Mouse (Mus musculus): ENCODE measurements at regions not wholly inside any gene's neighbourhood (a gene's known extent, or its start where the extent isn't known, plus 50 kb on each side); places are given as distances from the start of the nearest gene placed in this dataset.

- 44% methylated on average over 17 of the region's 17 CpGs for WGBS
- Histone ChIP-seq H3K9ac (replicated peaks) (no peak overlapping the region), H3K9me3 (no peaks in the 10 kb centered on the region), H3K36me3 (no peaks in the 10 kb centered on the region), H3K4me2 (no peak overlapping the region), H3K27ac (no peak overlapping the region), H3K4me1 (replicated peaks) (no peaks in the 10 kb centered on the region), H3K4me3 (replicated peaks) (no peak overlapping the region), H3K27me3 (no peaks in the 10 kb centered on the region)
- no peak for ATAC-seq (ENCODE audit: insufficient number of reproducible peaks, insufficient read depth, low FRiP score, low TSS enrichment, low read depth)
These were observed 188.7 kb downstream of the Akap7 start for GRCm38 (mm10) chr10:25118674-25119670.

DNA sequence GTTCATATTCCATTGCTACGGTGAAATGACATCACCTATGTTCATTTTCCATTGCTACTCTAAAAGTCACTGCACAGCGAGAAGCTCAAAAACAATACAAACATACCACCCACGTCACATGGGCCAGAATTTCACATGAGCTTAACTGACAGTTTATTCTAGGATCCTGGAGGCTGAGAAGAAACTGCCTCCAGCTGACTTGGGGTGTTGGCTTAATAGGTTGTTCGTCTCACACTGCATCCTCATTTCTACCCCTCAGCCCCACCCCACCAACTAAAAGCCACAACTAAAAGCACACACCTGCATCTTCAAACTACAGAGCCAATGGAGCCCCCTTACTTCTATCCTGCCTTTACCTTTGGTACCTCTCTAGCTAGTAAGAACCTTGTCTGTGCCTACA is 187.0 kb upstream of the Arg1 start:
- 85% methylated on average over 4 of the region's 4 CpGs for WGBS

DNA sequence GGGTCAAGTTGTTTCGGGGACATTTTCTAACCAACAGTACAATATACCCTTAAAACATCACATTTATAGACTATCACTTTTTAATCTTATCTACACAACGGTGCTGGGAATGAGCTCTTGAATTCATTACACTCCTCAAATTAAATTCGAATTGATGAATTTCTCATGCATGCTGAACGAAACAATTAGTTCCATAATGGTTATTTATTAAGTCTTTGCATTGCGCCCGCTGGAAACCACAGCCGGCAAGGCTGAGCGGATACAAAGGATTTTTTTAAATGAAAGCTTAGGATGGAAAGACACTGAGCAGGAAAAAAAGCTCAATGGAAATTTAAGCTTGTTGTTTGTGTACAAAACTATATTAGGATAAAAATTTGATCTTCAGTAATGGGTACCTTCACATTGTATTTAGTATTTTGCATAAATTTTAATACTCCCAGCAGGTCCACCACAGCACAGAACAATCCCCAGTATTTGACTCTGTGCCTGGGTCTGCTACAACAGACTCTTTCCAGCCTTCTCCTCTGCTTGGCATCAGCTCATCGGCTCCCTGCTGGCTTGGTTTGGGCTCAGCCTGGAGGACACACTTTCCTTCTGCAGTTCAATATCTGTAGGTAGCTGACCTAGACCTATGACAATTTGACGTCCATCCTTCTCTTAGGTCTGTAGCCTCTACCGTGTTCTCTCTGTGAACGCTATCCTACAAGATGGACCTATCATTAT is 185.3 kb upstream of the Arg1 start:
- whole genome bisulfite sequencing = 65% methylated on average over 12 of the region's 12 CpGs

More for the DNA sequence above, 187.0 kb upstream of the Arg1 start:
- Histone ChIP-seq H3K4me1 (replicated peaks) (peaks cover 10% of the 10 kb centered on the region), H3K9me3 (no peaks in the 10 kb centered on the region), H3K27me3 (no peaks in the 10 kb centered on the region), H3K27ac (no peak overlapping the region), H3K36me3 (no peaks in the 10 kb centered on the region), H3K4me2 (no peak overlapping the region), H3K4me3 (replicated peaks) (no peak overlapping the region), H3K9ac (replicated peaks) (no peak overlapping the region)
- ATAC-seq (ENCODE audit: insufficient number of reproducible peaks, insufficient read depth, low FRiP score, low TSS enrichment, low read depth) = no peak

DNA sequence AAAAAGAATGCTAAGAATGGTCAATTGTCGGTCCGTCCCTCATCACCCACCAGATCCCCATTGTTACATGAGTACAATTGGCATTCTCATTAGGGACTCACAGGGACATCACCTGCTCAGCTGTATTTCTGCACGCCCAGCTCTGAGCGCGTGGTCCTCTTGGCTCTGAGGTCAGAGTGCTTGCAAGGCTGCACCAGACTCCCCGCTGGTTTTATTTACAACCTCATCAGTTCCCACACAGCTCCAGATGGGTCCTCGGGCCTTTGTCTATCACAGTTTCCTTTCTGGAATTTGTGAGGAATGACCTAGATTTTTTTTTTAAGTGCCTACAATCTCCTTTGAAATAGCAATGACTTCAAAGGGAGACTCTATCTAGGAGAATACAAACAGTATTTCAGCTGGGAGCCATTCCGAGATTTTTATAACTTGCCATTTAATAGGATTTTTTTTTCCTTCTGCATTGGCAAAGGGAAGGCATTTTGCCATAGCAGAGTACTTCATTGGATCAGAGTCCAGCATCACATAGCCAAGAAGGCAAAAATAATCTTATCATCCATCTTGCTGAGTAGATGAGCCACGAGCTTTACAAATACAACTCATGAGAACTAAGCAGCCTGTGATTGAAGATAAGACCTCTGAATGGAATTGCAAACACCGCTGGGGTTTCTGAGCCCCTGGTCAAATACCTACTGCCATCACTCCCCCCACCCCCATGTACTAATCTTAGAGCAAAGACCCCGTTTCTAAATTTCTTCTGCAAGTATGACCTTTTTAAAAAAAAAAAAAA is 184.5 kb upstream of the Arg1 start:
- ATAC-seq (ENCODE audit: insufficient number of reproducible peaks, insufficient read depth, low FRiP score, low TSS enrichment, low read depth) = no peak
- H3K9me3 ChIP-seq = no peaks in the 10 kb centered on the region

More for the DNA sequence above, 185.3 kb upstream of the Arg1 start:
- Histone ChIP-seq H3K4me1 (replicated peaks) (peaks cover 10% of the 10 kb centered on the region), H3K4me3 (replicated peaks) (no peak overlapping the region), H3K4me2 (no peak overlapping the region), H3K36me3 (no peaks in the 10 kb centered on the region), H3K9me3 (no peaks in the 10 kb centered on the region), H3K27ac (no peak overlapping the region), H3K9ac (replicated peaks) (no peak overlapping the region), H3K27me3 (no peaks in the 10 kb centered on the region)
- no peak for ATAC-seq (ENCODE audit: insufficient number of reproducible peaks, insufficient read depth, low FRiP score, low TSS enrichment, low read depth)

DNA sequence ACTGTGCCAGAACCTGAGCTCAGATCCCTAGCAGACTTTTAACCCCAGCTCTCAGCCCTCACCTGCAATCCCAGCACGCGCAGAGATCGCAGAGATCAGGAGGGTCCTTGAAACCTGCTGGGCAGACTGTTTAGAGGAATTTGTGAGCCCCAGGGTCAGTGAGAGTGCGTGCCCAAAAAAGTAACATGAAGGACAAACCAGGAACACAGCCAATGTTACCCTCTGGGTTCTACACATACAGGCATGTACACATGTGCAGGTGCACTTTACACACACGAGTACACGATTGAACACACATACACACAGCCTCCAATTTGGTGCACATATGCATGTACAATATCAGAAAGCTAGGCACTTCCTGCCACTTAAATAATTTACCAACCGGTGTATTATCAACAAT is 183.9 kb upstream of the Arg1 start:
- Histone ChIP-seq H3K27ac (no peak overlapping the region), H3K4me3 (replicated peaks) (no peak overlapping the region), H3K27me3 (no peaks in the 10 kb centered on the region), H3K36me3 (no peaks in the 10 kb centered on the region), H3K4me2 (no peak overlapping the region), H3K9me3 (no peaks in the 10 kb centered on the region), H3K9ac (replicated peaks) (no peak overlapping the region), H3K4me1 (replicated peaks) (peaks cover 10% of the 10 kb centered on the region)
- WGBS = 41% methylated on average over 7 of the region's 7 CpGs
- ATAC-seq (ENCODE audit: insufficient number of reproducible peaks, insufficient read depth, low FRiP score, low TSS enrichment, low read depth) = no peak

More for the DNA sequence above, 184.5 kb upstream of the Arg1 start:
- WGBS = 10% methylated on average over 11 of the region's 11 CpGs
- no peak overlapping the region for H3K4me2 ChIP-seq
- no peak overlapping the region for H3K4me3 ChIP-seq (replicated peaks)
- H3K27ac ChIP-seq = no peak overlapping the region
- H3K27me3 ChIP-seq = no peaks in the 10 kb centered on the region
- H3K36me3 ChIP-seq = no peaks in the 10 kb centered on the region
- H3K9ac ChIP-seq (replicated peaks) = no peak overlapping the region
- peaks cover 10% of the 10 kb centered on the region for H3K4me1 ChIP-seq (replicated peaks)

DNA sequence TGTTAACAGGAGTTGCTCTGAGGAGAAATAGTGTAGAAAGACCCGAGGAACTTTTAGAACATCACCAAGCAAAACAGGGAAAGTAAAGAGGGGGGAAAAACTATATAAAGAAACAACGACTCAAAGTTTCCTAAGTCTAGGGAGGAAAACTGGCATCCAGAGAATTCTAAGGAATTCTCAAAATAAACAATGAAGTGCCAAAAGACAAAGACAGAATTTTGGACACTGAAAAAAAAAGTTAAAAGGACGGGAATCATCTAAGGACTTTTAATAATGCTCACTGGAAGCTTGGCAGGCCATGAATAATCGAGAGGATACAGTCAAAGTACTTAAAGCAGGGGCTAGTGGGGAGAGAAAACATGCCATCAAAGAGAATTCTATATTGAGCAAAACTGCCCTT is 170.8 kb upstream of the Arg1 start:
- no peak overlapping the region for H3K27ac ChIP-seq
- WGBS = 74% methylated on average over 4 of the region's 4 CpGs
- H3K4me2 ChIP-seq = no peak overlapping the region
- no peaks in the 10 kb centered on the region for H3K36me3 ChIP-seq
- no peak for ATAC-seq (ENCODE audit: insufficient number of reproducible peaks, insufficient read depth, low FRiP score, low TSS enrichment, low read depth)
- H3K4me3 ChIP-seq (replicated peaks) = no peak overlapping the region
- no peak overlapping the region for H3K9ac ChIP-seq (replicated peaks)
- no peaks in the 10 kb centered on the region for H3K27me3 ChIP-seq
- H3K4me1 ChIP-seq (replicated peaks) = no peaks in the 10 kb centered on the region
- H3K9me3 ChIP-seq = no peaks in the 10 kb centered on the region

DNA sequence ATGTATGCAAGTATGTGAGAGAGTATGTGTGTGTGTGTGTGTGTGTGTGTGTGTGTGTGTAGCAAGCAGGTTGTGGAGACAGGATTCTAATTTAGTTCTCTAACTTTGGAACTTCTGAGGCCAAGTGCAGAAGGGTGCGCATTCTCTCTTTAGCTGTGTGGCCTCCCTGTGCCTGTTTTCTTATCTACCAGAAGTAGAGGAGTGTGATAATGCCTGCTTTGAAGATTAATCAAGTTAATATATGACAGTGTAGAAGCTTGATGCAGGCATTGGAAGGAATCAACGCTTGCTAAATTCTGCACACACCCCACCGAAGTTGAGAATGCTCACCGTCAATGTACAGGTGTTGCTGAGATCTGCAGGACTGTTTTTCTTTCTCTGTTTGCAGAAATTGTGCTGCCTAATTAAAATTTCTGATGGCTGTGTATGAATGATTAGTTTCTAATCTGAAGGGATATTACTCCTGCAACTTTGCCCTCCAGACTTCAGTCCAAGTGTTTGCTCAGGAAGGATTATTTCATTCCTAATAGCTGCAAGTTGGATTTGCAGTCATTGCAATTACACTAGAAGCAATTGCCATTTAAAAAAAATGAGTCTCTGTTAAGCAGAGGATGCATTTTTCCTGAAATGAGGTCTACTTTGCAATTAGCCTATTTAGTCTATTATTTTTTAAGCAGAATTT is 162.6 kb upstream of the Arg1 start:
- no peak for ATAC-seq (ENCODE audit: insufficient number of reproducible peaks, insufficient read depth, low FRiP score, low TSS enrichment, low read depth)
- H3K27me3 ChIP-seq = no peaks in the 10 kb centered on the region
- H3K9ac ChIP-seq (replicated peaks) = no peak overlapping the region
- 91% methylated on average over 4 of the region's 4 CpGs for WGBS
- H3K4me3 ChIP-seq (replicated peaks) = no peak overlapping the region
- no peaks in the 10 kb centered on the region for H3K9me3 ChIP-seq
- H3K4me2 ChIP-seq = no peak overlapping the region
- no peaks in the 10 kb centered on the region for H3K4me1 ChIP-seq (replicated peaks)
- no peak overlapping the region for H3K27ac ChIP-seq
- no peaks in the 10 kb centered on the region for H3K36me3 ChIP-seq

GRCm38 (mm10) chr10:25086745-25087144 is 159.5 kb upstream of the Arg1 start:
- 0 out of 2 replicates have a peak, but pooled peaks cover 2% of the 10 kb centered on the region for H3K4me1 ChIP-seq (replicated peaks)
- ATAC-seq (ENCODE audit: insufficient number of reproducible peaks, insufficient read depth, low FRiP score, low TSS enrichment, low read depth) = no peak
- no peaks in the 10 kb centered on the region for H3K36me3 ChIP-seq
- no peak overlapping the region for H3K27ac ChIP-seq
- H3K27me3 ChIP-seq = no peaks in the 10 kb centered on the region
- no peaks in the 10 kb centered on the region for H3K9me3 ChIP-seq
- no peak overlapping the region for H3K4me2 ChIP-seq
- no peak overlapping the region for H3K9ac ChIP-seq (replicated peaks)
- H3K4me3 ChIP-seq (replicated peaks) = no peak overlapping the region
- 96% methylated on average over 17 of the region's 17 CpGs for WGBS

GRCm38 (mm10) chr10:25082930-25083329 is 155.6 kb upstream of the Arg1 start:
- Histone ChIP-seq H3K36me3 (no peaks in the 10 kb centered on the region), H3K4me3 (replicated peaks) (no peak overlapping the region), H3K4me2 (no peak overlapping the region; the same call in 1 of the 2 replicates), H3K27ac (peak overlapping the region; percentile 56; the same call in 1 of the 2 replicates), H3K4me1 (replicated peaks) (0 out of 2 replicates have a peak, but pooled peaks cover 2% of the 10 kb centered on the region), H3K27me3 (no peaks in the 10 kb centered on the region), H3K9me3 (no peaks in the 10 kb centered on the region), H3K9ac (replicated peaks) (no peak overlapping the region)
- no peak for ATAC-seq (ENCODE audit: insufficient number of reproducible peaks, insufficient read depth, low FRiP score, low TSS enrichment, low read depth)
- WGBS = 45% methylated on average over 10 of the region's 10 CpGs

GRCm38 (mm10) chr10:25072617-25073016 is 145.3 kb upstream of the Arg1 start:
- H3K36me3 ChIP-seq = no peaks in the 10 kb centered on the region
- H3K4me3 ChIP-seq (replicated peaks) = no peak overlapping the region
- H3K27me3 ChIP-seq = no peaks in the 10 kb centered on the region
- peaks cover 5% of the 10 kb centered on the region; the same call in 1 of the 2 replicates for H3K9me3 ChIP-seq
- no peak overlapping the region for H3K27ac ChIP-seq
- no peak overlapping the region for H3K4me2 ChIP-seq
- no peak for ATAC-seq (ENCODE audit: insufficient number of reproducible peaks, insufficient read depth, low FRiP score, low TSS enrichment, low read depth)
- H3K4me1 ChIP-seq (replicated peaks) = no peaks in the 10 kb centered on the region; the same call in 1 of the 2 replicates
- WGBS = 55% methylated on average over 2 of the region's 2 CpGs
- no peak overlapping the region for H3K9ac ChIP-seq (replicated peaks)

Measured in limb, embryonic 12.5 days (tissue).